Mouse (Mus musculus): ENCODE measurements around the gene Ssh1.

GRCm38 (mm10) chr5:113981843-113982242, 11.9 kb downstream of the Ssh1 start:
- TF ChIP-seq POLR2A (IDR thresholded peaks at IDR 0.05; ENCODE audit: low read depth, low read length) (no peak), CTCF (IDR thresholded peaks at IDR 0.05; ENCODE audit: extremely low read depth, insufficient read depth, insufficient read length, insufficient replicate concordance) (no peak)

Data from spleen, adult 2 months (tissue).